Mouse (Mus musculus) v-Abl transformed pro-B cells (cell line): ENCODE measurements at regions not wholly inside any gene's neighbourhood (a gene's known extent, or its start where the extent isn't known, plus 50 kb on each side); places are given as distances from the start of the nearest gene placed in this dataset.
"Not testable (repeated sequence)": the region's sequence is repeated elsewhere in the genome, so short reads cannot be mapped to it uniquely, and the experiment has no call there.

ENCODE experiments used
- in situ Hi-C, 2 experiments: fragments of 400-800 bp; cut with MboI; formaldehyde crosslinking; loops; one replicate each; pipeline ENCODE4 v1.15.1; 2025; ENCODE audit not compliant: unreplicated experiment in 2 of 2

GRCm38 (mm10) chr6:69136628-69137027 is 1601.0 kb upstream of the Tacstd2 start:
- in situ Hi-C loops = no loop called here

- in situ Hi-C loops = not testable (repeated sequence)
Measured at GRCm38 (mm10) chr6:69125669-69126068, 1590.1 kb upstream of the Tacstd2 start.

- in situ Hi-C loops = not testable (repeated sequence)
Measured at GRCm38 (mm10) chr6:69124832-69125231, 1589.2 kb upstream of the Tacstd2 start.

- in situ Hi-C loops = loop anchor here (5.0 to 10.0 kb wide), 4 partner anchors 171 to 439 kb away; no protein-coding TSS in a partner anchor
Measured at GRCm38 (mm10) chr6:69113333-69113732, 1577.7 kb upstream of the Tacstd2 start.

GRCm38 (mm10) chr6:69063940-69064339 is 1528.3 kb upstream of the Tacstd2 start:
- in situ Hi-C loops = no loop called here

GRCm38 (mm10) chr6:69045375-69045774 is 1509.8 kb upstream of the Tacstd2 start:
- in situ Hi-C loops = loop anchor here in 1 of 2 experiments (10.0 kb wide), 1 partner anchor 101 kb away; no protein-coding TSS in a partner anchor
